Mouse (Mus musculus): ENCODE results near the gene Clvs2. TPM values are rescaled to one million over a fixed set of nuclear protein-coding genes. Genes with fewer than 3 reads are reported as not detected.

Gene Clvs2
- 1.4 and 1.6 TPM in 2 replicates for polyA plus RNA-seq (2014; fragmentation: Nextera tagmentation; extraction: Ambion mirVana)

GRCm38 (mm10) chr10:33624131-33624879, at the start of gene Clvs2:
Gene Clvs2, minus strand, starts transcription at chr10:33624769.
- H3K4me3 ChIP-seq (ENCODE audit: low read depth, low read length), result peak within 1 kb of the TSS; percentile 39
- peak within 1 kb of the TSS; percentile 62 for H3K9ac ChIP-seq (ENCODE audit: low read length)
- no peaks in the 10 kb centered on the region for H3K27me3 ChIP-seq (ENCODE audit: control insufficient read depth, insufficient read depth, low read length)
- DNase-seq (ENCODE audit: low spot score) (peak; percentile 75), ATAC-seq (replicated peaks; ENCODE audit: low FRiP score) (peak; percentile 87)
- H3K36me3 ChIP-seq (ENCODE audit: control insufficient read depth, insufficient read depth, low read length), result no peaks in the 10 kb centered on the region
- no peaks in the 10 kb centered on the region for H3K9me3 ChIP-seq (ENCODE audit: control insufficient read depth, low read length)
- WGBS, result 2% methylated on average over 37 of the region's 37 CpGs
- H3K27ac ChIP-seq (ENCODE audit: low read depth, low read length), result no peak within 1 kb of the TSS
- peak within 1 kb of the TSS; percentile 71 for H3K4me2 ChIP-seq (ENCODE audit: low read depth, low read length, severe bottlenecking)
- H3K4me1 ChIP-seq (replicated peaks; ENCODE audit: control insufficient read depth, insufficient read depth, low read length), result no peaks in the 10 kb centered on the region

- H3K9ac ChIP-seq (ENCODE audit: low read length), result no peak overlapping the region
- H3K27me3 ChIP-seq (ENCODE audit: control insufficient read depth, insufficient read depth, low read length), result no peaks in the 10 kb centered on the region
- ATAC-seq (replicated peaks; ENCODE audit: low FRiP score) (peak; percentile 21; the same call in 1 of the 2 replicates), DNase-seq (ENCODE audit: low spot score) (peak; percentile 60)
- no peaks in the 10 kb centered on the region for H3K4me1 ChIP-seq (replicated peaks; ENCODE audit: control insufficient read depth, insufficient read depth, low read length)
- H3K36me3 ChIP-seq (ENCODE audit: control insufficient read depth, insufficient read depth, low read length), result no peaks in the 10 kb centered on the region
- H3K4me3 ChIP-seq (ENCODE audit: low read depth, low read length), result no peak overlapping the region
- H3K27ac ChIP-seq (ENCODE audit: low read depth, low read length), result no peak overlapping the region
- H3K9me3 ChIP-seq (ENCODE audit: control insufficient read depth, low read length), result no peaks in the 10 kb centered on the region
- H3K4me2 ChIP-seq (ENCODE audit: low read depth, low read length, severe bottlenecking), result no peak overlapping the region
These were observed 28.6 kb upstream of the Clvs2 start for GRCm38 (mm10) chr10:33653142-33653541.

GRCm38 (mm10) chr10:33623577-33623991, 985 bp downstream of the Clvs2 start:
- no peak overlapping the region for H3K27ac ChIP-seq (ENCODE audit: low read depth, low read length)
- peak overlapping the region; percentile 71; the same call in 1 of the 2 replicates for H3K4me2 ChIP-seq (ENCODE audit: low read depth, low read length, severe bottlenecking)
- ATAC-seq (replicated peaks; ENCODE audit: low FRiP score) (peak; percentile 29; the same call in 1 of the 2 replicates), DNase-seq (ENCODE audit: low spot score) (no peak)
- WGBS, result 18% methylated on average over 6 of the region's 6 CpGs
- peak overlapping the region; percentile 62 for H3K9ac ChIP-seq (ENCODE audit: low read length)
- H3K27me3 ChIP-seq (ENCODE audit: control insufficient read depth, insufficient read depth, low read length), result no peaks in the 10 kb centered on the region
- H3K4me1 ChIP-seq (replicated peaks; ENCODE audit: control insufficient read depth, insufficient read depth, low read length), result no peaks in the 10 kb centered on the region
- H3K9me3 ChIP-seq (ENCODE audit: control insufficient read depth, low read length), result no peaks in the 10 kb centered on the region
- H3K4me3 ChIP-seq (ENCODE audit: low read depth, low read length), result peak overlapping the region; percentile 39
- H3K36me3 ChIP-seq (ENCODE audit: control insufficient read depth, insufficient read depth, low read length), result no peaks in the 10 kb centered on the region

GRCm38 (mm10) chr10:33622700-33623099, 1.9 kb downstream of the Clvs2 start:
- no peak for DNase-seq (ENCODE audit: low spot score)
- Histone ChIP-seq H3K27ac (ENCODE audit: low read depth, low read length) (no peak overlapping the region), H3K4me3 (ENCODE audit: low read depth, low read length) (no peak overlapping the region), H3K4me1 (replicated peaks; ENCODE audit: control insufficient read depth, insufficient read depth, low read length) (no peaks in the 10 kb centered on the region), H3K27me3 (ENCODE audit: control insufficient read depth, insufficient read depth, low read length) (no peaks in the 10 kb centered on the region), H3K4me2 (ENCODE audit: low read depth, low read length, severe bottlenecking) (no peak overlapping the region), H3K9ac (ENCODE audit: low read length) (no peak overlapping the region), H3K36me3 (ENCODE audit: control insufficient read depth, insufficient read depth, low read length) (no peaks in the 10 kb centered on the region), H3K9me3 (ENCODE audit: control insufficient read depth, low read length) (no peaks in the 10 kb centered on the region)
- no peak for ATAC-seq (replicated peaks; ENCODE audit: low FRiP score)
- 89% methylated on average over 8 of the region's 8 CpGs for WGBS

GRCm38 (mm10) chr10:33616207-33616606, 8.4 kb downstream of the Clvs2 start:
- no peaks in the 10 kb centered on the region for H3K4me1 ChIP-seq (replicated peaks; ENCODE audit: control insufficient read depth, insufficient read depth, low read length)
- H3K27me3 ChIP-seq (ENCODE audit: control insufficient read depth, insufficient read depth, low read length), result no peaks in the 10 kb centered on the region
- H3K4me3 ChIP-seq (ENCODE audit: low read depth, low read length), result no peak overlapping the region
- 87% methylated on average over 2 of the region's 2 CpGs for WGBS
- H3K27ac ChIP-seq (ENCODE audit: low read depth, low read length), result no peak overlapping the region
- DNase-seq (ENCODE audit: low spot score) (no peak), ATAC-seq (replicated peaks; ENCODE audit: low FRiP score) (no peak)
- H3K9ac ChIP-seq (ENCODE audit: low read length), result no peak overlapping the region
- H3K9me3 ChIP-seq (ENCODE audit: control insufficient read depth, low read length), result no peaks in the 10 kb centered on the region
- no peak overlapping the region for H3K4me2 ChIP-seq (ENCODE audit: low read depth, low read length, severe bottlenecking)
- no peaks in the 10 kb centered on the region for H3K36me3 ChIP-seq (ENCODE audit: control insufficient read depth, insufficient read depth, low read length)

GRCm38 (mm10) chr10:33613197-33613596, 11.4 kb downstream of the Clvs2 start:
- no peaks in the 10 kb centered on the region for H3K27me3 ChIP-seq (ENCODE audit: control insufficient read depth, insufficient read depth, low read length)
- H3K4me2 ChIP-seq (ENCODE audit: low read depth, low read length, severe bottlenecking), result no peak overlapping the region
- DNase-seq (ENCODE audit: low spot score) (no peak), ATAC-seq (replicated peaks; ENCODE audit: low FRiP score) (peak; percentile 44; the same call in 1 of the 2 replicates)
- no peak overlapping the region for H3K27ac ChIP-seq (ENCODE audit: low read depth, low read length)
- no peaks in the 10 kb centered on the region for H3K4me1 ChIP-seq (replicated peaks; ENCODE audit: control insufficient read depth, insufficient read depth, low read length)
- 66% methylated on average over 1 of the region's 1 CpGs for WGBS
- H3K9ac ChIP-seq (ENCODE audit: low read length), result no peak overlapping the region
- H3K9me3 ChIP-seq (ENCODE audit: control insufficient read depth, low read length), result no peaks in the 10 kb centered on the region
- no peaks in the 10 kb centered on the region for H3K36me3 ChIP-seq (ENCODE audit: control insufficient read depth, insufficient read depth, low read length)
- no peak overlapping the region for H3K4me3 ChIP-seq (ENCODE audit: low read depth, low read length)

- H3K9me3 ChIP-seq (ENCODE audit: control insufficient read depth, low read length), result no peaks in the 10 kb centered on the region
- ATAC-seq (replicated peaks; ENCODE audit: low FRiP score), result no peak
- 91% methylated on average over 16 of the region's 16 CpGs for WGBS
- no peak for DNase-seq (ENCODE audit: low spot score)
- H3K27ac ChIP-seq (ENCODE audit: low read depth, low read length), result no peak overlapping the region
- no peak overlapping the region for H3K4me3 ChIP-seq (ENCODE audit: low read depth, low read length)
- no peaks in the 10 kb centered on the region for H3K4me1 ChIP-seq (replicated peaks; ENCODE audit: control insufficient read depth, insufficient read depth, low read length)
- no peak overlapping the region for H3K9ac ChIP-seq (ENCODE audit: low read length)
- no peak overlapping the region for H3K4me2 ChIP-seq (ENCODE audit: low read depth, low read length, severe bottlenecking)
- H3K36me3 ChIP-seq (ENCODE audit: control insufficient read depth, insufficient read depth, low read length), result no peaks in the 10 kb centered on the region
- H3K27me3 ChIP-seq (ENCODE audit: control insufficient read depth, insufficient read depth, low read length), result no peaks in the 10 kb centered on the region
These were observed 31.8 kb downstream of the Clvs2 start for GRCm38 (mm10) chr10:33592732-33593131.

GRCm38 (mm10) chr10:33588800-33589199, 35.8 kb downstream of the Clvs2 start:
- Histone ChIP-seq H3K27ac (ENCODE audit: low read depth, low read length) (no peak overlapping the region), H3K9me3 (ENCODE audit: control insufficient read depth, low read length) (no peaks in the 10 kb centered on the region), H3K27me3 (ENCODE audit: control insufficient read depth, insufficient read depth, low read length) (no peaks in the 10 kb centered on the region), H3K9ac (ENCODE audit: low read length) (no peak overlapping the region), H3K4me2 (ENCODE audit: low read depth, low read length, severe bottlenecking) (no peak overlapping the region), H3K36me3 (ENCODE audit: control insufficient read depth, insufficient read depth, low read length) (no peaks in the 10 kb centered on the region), H3K4me3 (ENCODE audit: low read depth, low read length) (no peak overlapping the region), H3K4me1 (replicated peaks; ENCODE audit: control insufficient read depth, insufficient read depth, low read length) (no peaks in the 10 kb centered on the region)
- ATAC-seq (replicated peaks; ENCODE audit: low FRiP score) (no peak), DNase-seq (ENCODE audit: low spot score) (no peak)
- 73% methylated on average over 2 of the region's 2 CpGs for WGBS

- DNase-seq (ENCODE audit: low spot score) (no peak), ATAC-seq (replicated peaks; ENCODE audit: low FRiP score) (no peak)
- WGBS, result 77% methylated on average over 2 of the region's 2 CpGs
- Histone ChIP-seq H3K36me3 (ENCODE audit: control insufficient read depth, insufficient read depth, low read length) (no peaks in the 10 kb centered on the region), H3K9ac (ENCODE audit: low read length) (no peak overlapping the region), H3K27me3 (ENCODE audit: control insufficient read depth, insufficient read depth, low read length) (no peaks in the 10 kb centered on the region), H3K4me2 (ENCODE audit: low read depth, low read length, severe bottlenecking) (no peak overlapping the region), H3K4me3 (ENCODE audit: low read depth, low read length) (no peak overlapping the region), H3K9me3 (ENCODE audit: control insufficient read depth, low read length) (no peaks in the 10 kb centered on the region), H3K27ac (ENCODE audit: low read depth, low read length) (no peak overlapping the region), H3K4me1 (replicated peaks; ENCODE audit: control insufficient read depth, insufficient read depth, low read length) (no peaks in the 10 kb centered on the region)
These were observed 37.5 kb downstream of the Clvs2 start for GRCm38 (mm10) chr10:33587118-33587517.

Measured in forebrain, embryonic 11.5 days (tissue).